Mouse (Mus musculus): ENCODE results near the gene Osbpl2.

Gene Osbpl2

DNA sequence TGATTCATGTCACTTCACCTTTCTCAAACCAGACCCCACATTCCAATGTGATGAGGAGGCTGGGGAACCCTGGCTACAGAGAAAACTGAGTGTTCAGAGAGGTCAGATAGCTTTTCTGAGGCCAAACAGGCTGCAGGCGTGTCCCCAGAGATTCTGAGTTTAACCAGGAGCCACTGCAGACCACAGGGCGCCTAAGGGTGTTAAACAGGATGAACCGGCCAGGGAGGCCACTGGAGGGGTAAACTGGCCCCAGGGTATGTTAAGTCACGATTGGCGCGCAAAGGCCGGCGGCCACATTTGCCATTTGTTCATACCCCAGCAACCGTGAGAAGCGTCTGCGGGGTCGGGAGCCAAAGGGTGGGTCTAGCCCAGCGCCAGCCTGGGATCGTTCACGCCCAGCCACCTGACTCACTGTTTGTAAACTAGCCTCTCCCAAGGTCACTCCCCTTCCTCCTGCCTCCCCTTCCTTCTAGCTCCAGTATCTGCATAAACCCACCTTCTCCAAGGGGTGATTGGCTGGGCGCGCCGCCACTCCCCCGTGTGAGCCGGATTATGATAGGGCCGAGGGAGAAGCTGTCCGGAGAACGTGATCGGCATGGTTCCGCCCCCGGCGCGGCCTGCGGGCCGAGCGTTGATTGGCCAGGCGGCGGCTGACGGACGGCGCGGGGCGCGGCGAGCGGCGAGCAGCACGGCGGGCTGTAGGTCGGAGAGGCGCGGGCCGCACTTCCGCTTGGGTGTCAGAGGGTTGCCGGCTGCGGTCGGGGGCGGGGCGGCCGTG is at the start of gene Osbpl2:
Osbpl2 (plus strand) TSS at position 646 of the 778 bp plus-strand sequence.
- peak; percentile 100 for DNase-seq (ENCODE audit: low spot score)

DNA sequence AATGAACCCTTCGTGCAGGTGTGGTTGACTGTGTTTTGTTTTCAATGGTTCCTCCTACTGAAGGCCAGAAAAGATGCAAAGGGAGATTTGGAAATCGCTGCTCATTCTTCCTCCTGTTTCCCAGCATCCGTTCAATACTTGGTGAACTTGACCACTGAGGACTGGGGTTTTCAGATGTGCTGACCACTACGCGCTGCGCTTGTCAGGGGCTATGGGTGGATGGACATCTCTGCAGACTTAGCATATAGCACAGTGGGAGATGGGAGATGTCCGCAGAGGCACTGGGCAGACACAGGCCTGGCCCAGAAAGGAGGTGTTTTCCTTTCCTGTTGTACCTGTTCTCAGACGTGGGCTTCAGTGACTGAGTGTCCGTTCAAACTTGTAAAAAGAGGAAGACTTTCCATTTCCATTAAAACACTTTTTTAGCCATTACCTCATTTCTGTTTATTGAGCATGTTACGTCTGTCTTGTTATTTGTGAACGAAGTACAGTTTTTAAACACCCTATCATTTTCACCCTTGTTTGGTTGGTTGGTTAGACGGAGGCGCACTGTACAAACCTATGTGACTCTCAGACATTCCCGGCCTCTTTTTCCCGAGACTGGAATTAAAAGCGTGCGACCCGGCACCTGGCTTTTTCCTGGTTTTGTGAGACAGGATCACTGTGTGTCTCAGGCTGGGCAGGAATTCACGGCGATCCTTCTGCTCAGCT is 49.2 kb upstream of the Osbpl2 start:
- DNase-seq (ENCODE audit: low spot score): no peak

DNA sequence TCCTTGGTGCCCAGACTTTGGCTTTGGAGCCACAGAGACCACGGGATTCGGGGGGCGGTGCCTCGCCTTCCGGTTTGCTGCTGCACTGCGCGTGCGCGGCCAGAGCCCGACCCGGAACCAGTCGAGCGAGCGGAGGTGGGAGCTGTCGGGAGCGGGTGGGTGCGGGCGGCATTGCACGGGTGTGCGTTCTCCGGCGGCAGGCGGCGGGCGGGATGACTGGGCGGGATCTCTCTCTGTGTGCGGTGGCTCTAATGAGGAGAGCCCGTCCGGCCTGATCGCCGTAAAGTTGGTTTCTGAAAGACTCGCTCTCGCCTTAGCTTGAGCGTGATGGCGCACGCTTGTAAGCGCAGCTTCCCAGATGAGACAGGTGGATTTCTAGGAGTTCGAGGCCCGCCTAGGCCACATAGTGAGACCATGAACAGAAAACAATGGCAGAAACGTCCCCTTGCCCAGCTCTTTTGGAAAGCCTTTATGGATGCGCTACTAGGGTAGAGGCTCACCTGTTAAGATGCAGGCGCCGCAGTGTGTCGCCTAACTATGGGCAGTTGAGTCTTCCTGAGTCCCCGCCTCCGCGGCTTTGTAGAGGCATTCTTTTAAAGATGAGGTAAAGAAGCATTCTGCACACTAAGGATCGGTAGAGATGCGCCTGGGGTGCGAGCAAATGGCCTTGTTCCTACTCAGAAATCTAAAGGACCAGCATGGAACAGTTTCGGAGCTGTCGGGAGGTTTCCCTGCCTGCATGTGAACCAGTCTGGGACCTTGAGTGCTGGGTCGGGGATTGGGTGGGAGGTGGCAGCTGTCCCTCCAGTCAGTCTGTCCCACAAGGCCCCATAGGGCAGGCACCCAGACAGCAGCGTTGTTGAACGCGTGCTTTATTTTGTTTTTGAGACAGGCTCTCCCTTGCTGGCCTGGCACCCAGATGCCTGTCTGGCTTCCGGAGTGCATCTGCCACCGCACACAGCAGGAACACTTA is 48.3 kb upstream of the Osbpl2 start, which contains the start of gene Mtg2:
Mtg2 (plus strand) TSS at position 108 of the 973 bp plus-strand sequence.
- peak; percentile 95 for DNase-seq (ENCODE audit: low spot score)

DNA sequence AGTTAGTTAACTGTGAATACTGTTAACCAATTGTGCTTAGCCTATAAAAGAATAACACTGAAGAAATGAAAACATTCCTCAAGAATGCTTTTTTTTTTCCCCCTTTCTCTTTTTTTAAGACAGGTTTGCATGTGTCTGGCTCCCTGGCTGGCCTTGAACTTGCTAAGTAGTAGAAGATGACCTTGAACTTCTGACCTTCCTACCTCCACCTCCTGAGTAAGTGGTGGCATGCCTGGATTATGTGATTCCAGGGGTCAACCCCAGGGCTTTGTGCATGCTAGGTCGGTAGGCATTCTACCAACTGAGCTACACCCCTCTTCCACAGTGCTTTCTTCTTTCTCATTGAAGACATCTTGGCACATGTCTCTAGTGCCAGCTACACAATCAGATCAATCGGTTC is 47.4 kb upstream of the Osbpl2 start:
- no peak for DNase-seq (ENCODE audit: low spot score)

- DNase-seq (ENCODE audit: low spot score): no peak
These were observed 46.2 kb upstream of the Osbpl2 start for GRCm38 (mm10) chr2:180072886-180073285.

DNA sequence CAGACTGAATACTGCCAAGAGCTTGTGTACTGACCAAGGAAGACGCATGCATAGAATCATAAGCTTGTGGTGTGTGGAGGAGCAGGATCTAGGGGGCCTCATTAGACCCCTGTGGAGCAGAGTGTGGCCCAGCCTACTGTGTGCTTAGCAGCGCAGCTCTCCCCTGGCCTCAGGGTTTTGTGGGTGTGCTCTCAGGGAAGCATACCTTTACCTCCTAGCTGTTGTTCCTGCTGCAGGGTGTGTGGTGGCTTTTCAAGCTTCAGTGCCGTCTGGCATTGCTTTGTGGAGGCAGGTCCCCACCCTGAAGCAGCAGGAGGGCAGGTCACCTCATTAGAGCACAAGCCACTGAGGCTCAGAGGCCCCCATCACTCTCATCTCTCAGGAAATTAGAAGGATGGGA is 41.5 kb upstream of the Osbpl2 start:
- DNase-seq (ENCODE audit: low spot score): no peak

GRCm38 (mm10) chr2:180080680-180081079 is 38.4 kb upstream of the Osbpl2 start:
- no peak for DNase-seq (ENCODE audit: low spot score)

- DNase-seq (ENCODE audit: low spot score): no peak
These were observed 36.0 kb upstream of the Osbpl2 start for GRCm38 (mm10) chr2:180083063-180083462.

GRCm38 (mm10) chr2:180084565-180084964 is 34.5 kb upstream of the Osbpl2 start:
- DNase-seq (ENCODE audit: low spot score): no peak

DNA sequence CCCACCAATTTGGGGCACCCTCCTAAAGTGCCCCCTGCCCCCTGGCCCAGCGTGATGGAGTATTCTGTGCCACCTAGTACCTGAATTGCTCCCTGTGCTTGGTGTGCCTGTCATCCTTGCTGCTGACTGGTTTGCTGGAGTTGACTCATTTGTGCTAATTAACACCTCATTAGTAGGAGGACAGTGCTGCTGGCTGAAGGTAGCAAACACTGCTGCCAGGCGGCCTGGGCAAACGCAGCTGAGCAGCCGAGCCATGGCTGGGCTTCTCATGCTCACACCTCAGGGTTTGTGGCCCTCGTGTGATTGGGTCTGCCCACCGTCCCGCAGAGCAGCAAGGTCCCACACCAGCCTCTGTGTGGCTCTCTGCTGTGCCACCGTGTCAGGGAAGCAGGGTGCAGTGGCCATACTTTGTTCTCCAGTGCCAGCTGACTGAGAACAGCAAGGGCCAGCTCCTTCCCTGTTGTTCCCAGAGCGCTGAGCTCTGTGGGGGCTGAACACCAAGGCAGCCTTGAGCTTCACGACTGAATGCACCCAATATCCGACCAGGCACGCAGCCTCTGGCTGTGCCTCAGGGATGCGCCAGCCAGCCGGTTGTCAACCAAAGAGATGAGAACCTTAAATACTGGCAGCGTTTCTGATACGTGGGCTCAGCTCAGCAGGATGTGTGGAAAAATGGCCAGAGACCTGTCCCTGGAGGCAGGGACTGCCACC is 33.0 kb upstream of the Osbpl2 start:
- no peak for DNase-seq (ENCODE audit: low spot score)

DNA sequence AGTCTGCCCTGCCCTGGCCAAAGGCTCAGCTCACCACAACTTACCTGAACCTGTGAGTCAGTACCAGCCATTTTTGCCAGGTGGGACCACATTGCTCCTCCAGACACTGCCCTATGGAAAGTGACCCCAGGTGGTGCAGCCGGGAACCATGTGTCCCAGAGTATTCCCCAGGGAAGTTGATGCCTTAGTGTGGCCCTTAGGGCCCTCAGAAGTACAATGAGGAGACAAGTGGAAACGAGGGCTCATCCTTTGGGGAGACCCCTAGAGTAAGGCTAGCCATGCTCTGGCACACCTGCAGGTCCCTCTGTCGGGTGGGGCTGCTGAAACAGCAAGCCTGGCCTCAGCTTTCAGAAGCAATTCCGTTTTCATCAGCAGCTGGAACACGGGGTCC is 32.5 kb upstream of the Osbpl2 start:
- no peak for DNase-seq (ENCODE audit: low spot score)

GRCm38 (mm10) chr2:180087472-180087871 is 31.6 kb upstream of the Osbpl2 start:
- DNase-seq (ENCODE audit: low spot score): no peak

GRCm38 (mm10) chr2:180090285-180090684 is 28.8 kb upstream of the Osbpl2 start:
- DNase-seq (ENCODE audit: low spot score): no peak

GRCm38 (mm10) chr2:180095711-180096110 is 23.4 kb upstream of the Osbpl2 start:
- DNase-seq (ENCODE audit: low spot score): no peak

- no peak for DNase-seq (ENCODE audit: low spot score)
These were observed 21.5 kb upstream of the Osbpl2 start for GRCm38 (mm10) chr2:180097585-180097984.

DNA sequence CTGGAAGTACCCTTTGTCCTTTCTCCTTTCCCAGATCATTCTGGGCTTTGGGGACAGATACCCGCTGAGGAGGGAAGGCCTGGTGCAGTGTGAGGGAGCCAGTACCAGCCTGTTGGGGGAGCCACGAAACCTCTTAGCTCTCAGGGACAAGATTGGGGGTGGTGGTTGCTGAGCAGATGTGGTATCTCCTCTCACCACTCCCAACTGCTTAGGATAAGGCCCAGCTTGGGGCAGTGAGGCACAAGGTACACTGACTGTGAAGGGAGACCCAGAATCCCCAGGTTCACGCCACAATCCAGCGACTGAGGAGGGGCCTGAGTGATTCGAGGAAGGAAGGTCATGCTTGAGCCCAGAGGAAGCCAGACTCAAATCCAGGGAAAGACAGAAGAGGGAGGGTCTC is 20.9 kb upstream of the Osbpl2 start:
- no peak for DNase-seq (ENCODE audit: low spot score)

- DNase-seq (ENCODE audit: low spot score): no peak
These were observed 19.6 kb upstream of the Osbpl2 start for GRCm38 (mm10) chr2:180099529-180099928.

- DNase-seq (ENCODE audit: low spot score): no peak
These were observed 15.7 kb upstream of the Osbpl2 start for GRCm38 (mm10) chr2:180103151-180103977.

DNA sequence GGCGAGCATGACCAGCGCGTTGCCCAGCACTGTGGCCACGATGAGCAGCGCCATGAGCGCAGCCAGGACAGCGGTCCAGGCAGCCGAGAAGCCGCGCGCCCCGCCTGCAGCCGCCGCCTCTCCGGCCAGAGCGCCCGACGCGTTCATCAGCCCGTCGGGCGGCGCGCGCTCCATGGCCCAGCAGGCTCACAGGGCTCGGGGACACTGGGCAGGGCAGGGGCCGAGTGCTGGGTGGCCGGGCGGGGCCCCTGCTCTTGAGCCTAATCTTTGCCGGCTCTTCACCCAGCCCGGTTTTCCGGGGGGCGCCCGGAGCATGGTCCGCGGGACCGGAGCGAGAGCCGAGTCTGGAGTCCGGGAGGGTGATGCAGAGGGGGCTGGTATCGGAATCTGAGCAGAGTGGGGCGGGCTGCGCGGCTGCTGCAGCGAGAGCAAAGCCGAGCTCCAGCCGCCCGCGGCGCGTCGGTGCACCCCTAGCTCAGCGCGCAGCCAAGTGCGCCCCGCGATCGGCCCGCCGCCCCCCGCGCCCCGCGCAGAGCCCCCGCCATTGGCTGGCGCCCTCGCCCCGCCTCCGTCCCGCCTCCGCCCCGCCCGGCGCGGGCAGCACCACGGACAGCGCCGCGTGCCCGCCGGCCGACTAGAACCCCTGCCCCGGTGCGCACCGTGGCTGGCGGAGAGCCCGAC is 15.0 kb upstream of the Osbpl2 start, which contains the start of gene Hrh3:
Hrh3 (minus strand) TSS at position 511 of the 681 bp plus-strand sequence.
- peak; percentile 91 for DNase-seq (ENCODE audit: low spot score)
